Mouse (Mus musculus) CH12.LX (cell line): ENCODE measurements around the gene Hist1h4b. TPM values are rescaled to one million over a fixed set of nuclear protein-coding genes. Genes with fewer than 3 reads are reported as not detected.

Source experiments
- DNase-seq: peaks from one replicate; pipeline ENCODE4 v3.0.0-alpha.2; 2013; ENCODE audit errors: extremely low read depth
- H3K27ac ChIP-seq: 2 replicates; pipeline ENCODE4 v1.5.1; 2012; ENCODE audit warnings: low read depth, mild to moderate bottlenecking, control low read depth, moderate library complexity; ENCODE audit not compliant: insufficient read depth
- H3K27me3 ChIP-seq: replicated peaks from 2 replicates; pipeline ENCODE3; 2012; ENCODE audit warnings: inconsistent platforms
- H3K36me3 ChIP-seq, 2 experiments: replicated peaks in 1 of 2; 2 replicates each; pipeline versions ENCODE3 to v1.6.1; 2012; ENCODE audit warnings: inconsistent platforms in 1 of 2, low read length in 1 of 2, mild to moderate bottlenecking in 1 of 2, mixed read lengths in 1 of 2, moderate library complexity in 1 of 2; ENCODE audit not compliant: control insufficient read depth in 1 of 2, insufficient read depth in 1 of 2
- H3K4me1 ChIP-seq, 2 experiments: 2 replicates each; pipeline ENCODE4 v1.6.1; 2012; ENCODE audit warnings: inconsistent platforms in 1 of 2, moderate library complexity in 1 of 2; ENCODE audit not compliant: insufficient read depth in 2 of 2, control insufficient read depth in 1 of 2
- H3K4me2 ChIP-seq: 2 replicates; pipeline ENCODE4 v1.6.1; 2012; ENCODE audit warnings: low read depth, mild to moderate bottlenecking, control low read depth; ENCODE audit not compliant: poor library complexity, insufficient read depth, severe bottlenecking
- H3K4me3 ChIP-seq, 3 experiments: fragments of 150-350 bp in 1 of 3; sonication (generic) in 1 of 3; replicated peaks in 1 of 3; 2 replicates each; pipeline versions ENCODE3 to v1.5.1; 2011 to 2012; ENCODE audit warnings: low read depth in 2 of 3, low read length in 2 of 3, mild to moderate bottlenecking in 2 of 3, moderate library complexity in 2 of 3, control low read depth in 1 of 3, improper control_type of control experiment in 1 of 3, inconsistent platforms in 1 of 3, mixed read lengths in 1 of 3; ENCODE audit not compliant: poor library complexity in 1 of 3
- H3K79me2 ChIP-seq: replicated peaks from 2 replicates; pipeline ENCODE4 v1.6.1; 2012; ENCODE audit warnings: mild to moderate bottlenecking, moderate library complexity; ENCODE audit not compliant: control insufficient read depth, poor library complexity, insufficient read depth, severe bottlenecking; ENCODE audit errors: extremely low read depth
- H3K9ac ChIP-seq: 2 replicates; pipeline ENCODE4 v1.6.1; 2012; ENCODE audit warnings: low read depth, mild to moderate bottlenecking, control low read depth, moderate library complexity; ENCODE audit not compliant: insufficient read depth
- H3K9me3 ChIP-seq: replicated peaks from 2 replicates; pipeline ENCODE3; 2012; ENCODE audit warnings: low read length, inconsistent platforms, mixed read lengths
- BHLHE40 ChIP-seq: IDR thresholded peaks from 2 replicates; pipeline ENCODE4 v1.6.1; 2011; ENCODE audit warnings: mild to moderate bottlenecking, low read depth, low read length, improper control_type of control experiment
- CHD1 ChIP-seq: IDR thresholded peaks from 2 replicates; pipeline ENCODE4 v1.6.1; 2012; ENCODE audit warnings: low read depth, low read length, improper control_type of control experiment, inconsistent platforms
- CHD2 ChIP-seq: IDR thresholded peaks from 2 replicates; pipeline ENCODE4 v1.6.1; 2011; ENCODE audit warnings: low read length, improper control_type of control experiment
- E2F4 ChIP-seq: IDR thresholded peaks from 2 replicates; pipeline ENCODE4 v1.6.1; 2011; ENCODE audit warnings: low read depth, low read length, improper control_type of control experiment; ENCODE audit not compliant: insufficient replicate concordance
- ELF1 ChIP-seq: IDR thresholded peaks from 2 replicates; pipeline ENCODE4 v1.6.1; 2014; ENCODE audit warnings: low read depth, mild to moderate bottlenecking, inconsistent platforms, low read length, improper control_type of control experiment
- EP300 ChIP-seq: IDR thresholded peaks from 2 replicates; pipeline ENCODE4 v1.6.1; 2011; ENCODE audit warnings: low read length, improper control_type of control experiment
- ETS1 ChIP-seq: conservative IDR thresholded peaks from 2 replicates; pipeline ENCODE4 v1.6.1; 2012; ENCODE audit warnings: low read depth, mild to moderate bottlenecking, inconsistent platforms, low read length, improper control_type of control experiment, moderate library complexity
- HCFC1 ChIP-seq: IDR thresholded peaks from 2 replicates; pipeline ENCODE4 v1.6.1; 2012; ENCODE audit warnings: low read depth, mild to moderate bottlenecking, inconsistent platforms, low read length, improper control_type of control experiment
- IRF4 ChIP-seq: IDR thresholded peaks from 2 replicates; pipeline ENCODE4 v1.6.1; 2014; ENCODE audit warnings: low read depth, mild to moderate bottlenecking, inconsistent platforms, low read length, improper control_type of control experiment
- JUN ChIP-seq: IDR thresholded peaks from 2 replicates; pipeline ENCODE4 v1.6.1; 2011; ENCODE audit warnings: low read depth, mild to moderate bottlenecking, low read length, improper control_type of control experiment, moderate library complexity; ENCODE audit not compliant: insufficient read depth
- JUND ChIP-seq: conservative IDR thresholded peaks from 2 replicates; pipeline ENCODE4 v1.6.1; 2011; ENCODE audit warnings: low read depth, low read length, improper control_type of control experiment
- KAT2A ChIP-seq: IDR thresholded peaks from 2 replicates; pipeline ENCODE4 v1.6.1; 2012; ENCODE audit warnings: low read length, improper control_type of control experiment, inconsistent platforms; ENCODE audit not compliant: insufficient replicate concordance
- MAFK ChIP-seq: IDR thresholded peaks from 2 replicates; pipeline ENCODE4 v1.6.1; 2011; ENCODE audit warnings: low read length, improper control_type of control experiment; ENCODE audit not compliant: insufficient replicate concordance
- MAX ChIP-seq: IDR thresholded peaks from 2 replicates; pipeline ENCODE4 v1.6.1; 2011; ENCODE audit warnings: low read length, improper control_type of control experiment
- MAZ ChIP-seq: IDR thresholded peaks from 2 replicates; pipeline ENCODE4 v1.6.1; 2012; ENCODE audit warnings: low read depth, mild to moderate bottlenecking, inconsistent platforms, low read length, improper control_type of control experiment, moderate library complexity
- MEF2A ChIP-seq: IDR thresholded peaks from 2 replicates; pipeline ENCODE4 v1.6.1; 2014; ENCODE audit warnings: low read depth, mild to moderate bottlenecking, inconsistent platforms, low read length, improper control_type of control experiment, borderline replicate concordance
- MXI1 ChIP-seq: IDR thresholded peaks from 2 replicates; pipeline ENCODE4 v1.6.1; 2011; ENCODE audit warnings: mild to moderate bottlenecking, low read depth, low read length, improper control_type of control experiment
- NELFE ChIP-seq: IDR thresholded peaks from 2 replicates; pipeline ENCODE4 v1.6.1; 2011; ENCODE audit warnings: low read depth, low read length, improper control_type of control experiment
- NRF1 ChIP-seq: IDR thresholded peaks from 2 replicates; pipeline ENCODE4 v1.6.1; 2014; ENCODE audit warnings: low read depth, mild to moderate bottlenecking, inconsistent platforms, low read length, improper control_type of control experiment, moderate library complexity
- POLR2A ChIP-seq: IDR thresholded peaks from 2 replicates; pipeline ENCODE4 v1.6.1; 2011; ENCODE audit warnings: low read depth, mild to moderate bottlenecking, improper control_type of control experiment, low read length
- POLR2AphosphoS2 ChIP-seq: IDR thresholded peaks from 2 replicates; pipeline ENCODE4 v1.6.1; 2011; ENCODE audit warnings: low read depth, low read length, improper control_type of control experiment
- RAD21 ChIP-seq: IDR thresholded peaks from 2 replicates; pipeline ENCODE4 v1.6.1; 2011; ENCODE audit warnings: low read depth, mild to moderate bottlenecking, low read length, improper control_type of control experiment, moderate library complexity
- RCOR1 ChIP-seq: conservative IDR thresholded peaks from 2 replicates; pipeline ENCODE4 v1.6.1; 2012; ENCODE audit warnings: low read depth, mild to moderate bottlenecking, inconsistent platforms, low read length, improper control_type of control experiment
- SIN3A ChIP-seq: IDR thresholded peaks from 2 replicates; pipeline ENCODE4 v1.6.1; 2012; ENCODE audit warnings: low read length, improper control_type of control experiment, inconsistent platforms
- SMC3 ChIP-seq: IDR thresholded peaks from 2 replicates; pipeline ENCODE4 v1.6.1; 2011; ENCODE audit warnings: low read depth, low read length, improper control_type of control experiment
- TBP ChIP-seq: conservative IDR thresholded peaks from 2 replicates; pipeline ENCODE4 v1.6.1; 2011; ENCODE audit warnings: low read depth, low read length, improper control_type of control experiment
- USF1 ChIP-seq: IDR thresholded peaks from 2 replicates; pipeline ENCODE4 v1.6.1; 2014; ENCODE audit warnings: low read depth, mild to moderate bottlenecking, inconsistent platforms, low read length, improper control_type of control experiment
- USF2 ChIP-seq: conservative IDR thresholded peaks from 2 replicates; pipeline ENCODE4 v1.6.1; 2011; ENCODE audit warnings: low read depth, low read length, improper control_type of control experiment
- ZC3H11A ChIP-seq: IDR thresholded peaks from 2 replicates; pipeline ENCODE4 v1.6.1; 2012; ENCODE audit warnings: low read depth, mild to moderate bottlenecking, inconsistent platforms, low read length, improper control_type of control experiment
- ZKSCAN1 ChIP-seq: IDR thresholded peaks from 2 replicates; pipeline ENCODE4 v1.6.1; 2012; ENCODE audit warnings: low read depth, inconsistent platforms, low read length, improper control_type of control experiment, borderline replicate concordance
- ZMIZ1 ChIP-seq: IDR thresholded peaks from 2 replicates; pipeline ENCODE4 v1.6.1; 2012; ENCODE audit warnings: low read depth, mild to moderate bottlenecking, inconsistent platforms, low read length, improper control_type of control experiment
- ZNF384 ChIP-seq: IDR thresholded peaks from 2 replicates; pipeline ENCODE4 v1.6.1; 2012; ENCODE audit warnings: low read depth, low read length, improper control_type of control experiment, inconsistent platforms
- dilution Hi-C: fragments of 300-500 bp; cut with MboI; formaldehyde crosslinking; loops from 2 replicates; pipeline ENCODE4 v1.14.3; 2020; ENCODE audit warnings: low sequenced_read_pairs; ENCODE audit not compliant: extremely low pct_unique_long_range_greater_than_20kb, extremely low pct_ligation_motif_present
- in situ Hi-C: fragments of 300-500 bp; cut with MboI; formaldehyde crosslinking; loops from 3 replicates; pipeline ENCODE4 v1.14.3; 2019; ENCODE audit warnings: low sequenced_read_pairs, low pct_ligation_motif_present, low pct_unique_long_range_greater_than_20kb, mixed read lengths
- polyA plus RNA-seq: library from polyadenylated mRNA; unstranded; fragments of >175 nt; gene quantifications from 2 replicates; pipeline ENCODE4 v1.2.1, GENCODE M21; 2012; ENCODE audit warnings: low read depth; ENCODE audit not compliant: insufficient read length
- total RNA-seq, 2 experiments: library from RNA; depleted of rRNA; stranded (reverse); fragments of 300-350 nt in 1 of 2; fragments of >200 nt in 1 of 2; gene quantifications; 2 replicates each; pipeline ENCODE4 v1.2.3; 2012 to 2014

Hist1h4b gene
- total and polyA plus RNA-seq, 3 experiments: 3.5 to 2,552 (median 24.8) TPM

DNA sequence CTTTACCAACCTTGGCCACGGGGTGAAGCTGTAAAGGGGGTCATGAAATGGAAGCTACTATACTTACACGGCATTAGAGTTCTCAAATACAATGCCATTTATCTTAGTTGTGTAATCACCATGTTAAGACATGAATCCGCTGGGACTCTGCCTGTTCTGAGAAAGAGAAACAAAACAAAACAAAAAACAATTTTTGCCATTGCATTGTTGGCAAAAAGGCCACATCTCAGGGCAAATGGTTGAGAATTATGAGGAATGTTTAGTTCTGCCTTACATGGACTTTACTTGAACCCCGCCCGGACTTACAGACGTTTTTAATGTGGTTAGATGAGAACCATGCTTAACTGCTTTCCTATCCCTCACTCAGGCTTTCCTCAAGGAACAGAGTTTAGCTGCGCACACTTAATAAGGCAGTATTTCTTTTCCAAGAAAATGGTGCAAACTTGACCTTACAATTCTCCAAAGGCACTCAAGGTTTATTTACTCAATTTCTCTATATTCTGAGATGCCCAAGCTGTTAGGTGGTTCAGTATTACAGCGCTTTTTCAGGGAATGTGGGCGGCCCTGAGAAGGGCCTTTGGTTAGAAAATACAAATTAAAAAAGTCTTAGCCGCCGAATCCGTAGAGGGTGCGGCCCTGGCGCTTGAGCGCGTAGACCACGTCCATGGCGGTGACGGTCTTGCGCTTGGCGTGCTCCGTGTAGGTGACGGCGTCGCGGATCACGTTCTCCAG, 3.6 kb downstream of the Hist1h4b start (continued):
- no peak for TF ChIP-seq E2F4
- 0 out of 2 replicates have a peak, but pooled peaks have one; percentile 38 for TF ChIP-seq TBP
- TF ChIP-seq ZC3H11A: no peak
- TF ChIP-seq CHD2: peak; percentile 7; the same call in 1 of the 2 replicates
- peak; percentile 91 for TF ChIP-seq NELFE
- peak; percentile 2; the same call in 1 of the 2 replicates for TF ChIP-seq MEF2A
- no peak for TF ChIP-seq NRF1
- no peak for TF ChIP-seq IRF4
- TF ChIP-seq HCFC1: 0 out of 2 replicates have a peak, but pooled peaks have one; percentile 1
- no peak for TF ChIP-seq JUN
- TF ChIP-seq MAFK: no peak
- TF ChIP-seq ZNF384: no peak
- TF ChIP-seq SIN3A: no peak
- no peak for TF ChIP-seq MXI1
- TF ChIP-seq MAX: no peak; the same call in 1 of the 2 replicates
- no peak for TF ChIP-seq SMC3
- no peak; the same call in 1 of the 2 replicates for TF ChIP-seq ETS1
- TF ChIP-seq USF1: no peak
- no peak for TF ChIP-seq RAD21
- no peak for TF ChIP-seq USF2
- TF ChIP-seq BHLHE40: 0 out of 2 replicates have a peak, but pooled peaks have one; percentile 3
- TF ChIP-seq RCOR1: no peak
- TF ChIP-seq POLR2A: peak; percentile 82

DNA sequence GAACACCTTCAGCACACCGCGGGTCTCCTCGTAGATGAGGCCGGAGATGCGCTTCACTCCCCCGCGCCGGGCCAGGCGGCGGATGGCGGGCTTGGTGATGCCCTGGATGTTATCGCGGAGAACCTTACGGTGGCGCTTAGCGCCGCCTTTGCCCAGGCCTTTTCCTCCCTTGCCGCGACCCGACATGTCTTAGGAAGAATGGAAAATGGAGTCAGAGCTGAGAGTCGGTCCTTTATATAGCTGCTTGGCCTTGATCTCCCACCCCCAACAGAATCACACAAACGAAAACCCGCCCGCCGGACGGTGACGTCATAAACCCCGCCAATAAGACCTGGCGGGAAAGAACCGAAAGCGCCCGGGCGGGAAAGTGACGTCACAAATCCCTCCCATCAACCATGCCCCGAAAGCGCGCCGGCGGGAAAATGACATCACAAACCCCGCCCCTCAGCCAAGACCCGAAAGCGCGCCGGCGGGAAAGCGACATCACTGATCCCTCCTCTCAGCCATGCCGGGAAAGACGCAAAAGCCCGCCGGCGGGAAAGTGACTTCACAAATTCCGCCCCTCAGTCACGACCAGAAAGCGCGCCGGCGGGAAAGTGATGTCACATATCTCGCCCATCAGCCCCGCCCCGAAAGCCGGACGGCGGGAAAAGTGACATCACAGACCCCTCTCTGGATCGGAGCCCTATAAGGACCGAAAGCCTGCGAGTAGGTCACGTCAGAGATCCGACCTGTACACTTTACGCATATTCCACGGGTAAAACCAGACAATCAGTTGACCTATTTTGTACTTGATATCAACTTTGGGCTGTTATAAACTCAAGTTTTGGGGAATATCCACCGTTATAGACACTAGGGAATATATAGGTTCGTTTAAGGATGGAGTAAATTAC, 4.4 kb downstream of the Hist1h4b start, which contains the start of gene Hist1h4a:
Hist1h4a (minus strand) TSS at position 259 of the 893 bp plus-strand sequence.
- dilution Hi-C loops (no loop called here), in situ Hi-C loops (loop anchor here (25.0 kb wide), 1 partner anchor 1724 kb away; the partner anchor contains the start of genes Hist1h2ag, Hist1h2ah, Hist1h2bj and Hist1h2bk)
- peak; percentile 98 for DNase-seq
- H3K27ac ChIP-seq: peak within 1 kb of the TSS; percentile 97
- H3K79me2 ChIP-seq: no peaks in the 10 kb centered on the region
- H3K9ac ChIP-seq: peak within 1 kb of the TSS; percentile 98
- peaks cover 3 to 45% of the 10 kb centered on the region in 2 experiments; a peak in 3 of 4 replicates for H3K4me1 ChIP-seq
- H3K4me2 ChIP-seq: peak within 1 kb of the TSS; percentile 96
- H3K36me3 ChIP-seq: no peaks in the 10 kb centered on the region
- no peaks in the 10 kb centered on the region for H3K9me3 ChIP-seq
- peak within 1 kb of the TSS; percentile 45 to 59 (median 49) for H3K4me3 ChIP-seq
- H3K27me3 ChIP-seq: no peaks in the 10 kb centered on the region
- TF ChIP-seq ZMIZ1: peak; percentile 96
- TF ChIP-seq ZKSCAN1: no peak
- peak; percentile 98 for TF ChIP-seq KAT2A
- TF ChIP-seq BHLHE40: peak; percentile 96
- TF ChIP-seq CHD1: no peak
- no peak for TF ChIP-seq MAFK
- TF ChIP-seq JUND: peak; percentile 73
- peak; percentile 95 for TF ChIP-seq MXI1
- TF ChIP-seq TBP: peak; percentile 98
- no peak; the same call in 1 of the 2 replicates for TF ChIP-seq ZC3H11A
- no peak; the same call in 1 of the 2 replicates for TF ChIP-seq MAZ
- peak; percentile 30 for TF ChIP-seq NRF1
- TF ChIP-seq POLR2AphosphoS2: peak; percentile 99
- TF ChIP-seq EP300: no peak
- TF ChIP-seq ZNF384: no peak
- peak; percentile 72; the same call in 1 of the 2 replicates for TF ChIP-seq ETS1
- TF ChIP-seq MEF2A: peak; percentile 54
- no peak for TF ChIP-seq USF2
- peak; percentile 79 for TF ChIP-seq JUN
- peak; percentile 54 for TF ChIP-seq ELF1
- peak; percentile 66; the same call in 1 of the 2 replicates for TF ChIP-seq HCFC1
- TF ChIP-seq SMC3: no peak
